Comparison of ENCODE assay signal across 13 mouse cellular contexts in the genomic region with DNA sequence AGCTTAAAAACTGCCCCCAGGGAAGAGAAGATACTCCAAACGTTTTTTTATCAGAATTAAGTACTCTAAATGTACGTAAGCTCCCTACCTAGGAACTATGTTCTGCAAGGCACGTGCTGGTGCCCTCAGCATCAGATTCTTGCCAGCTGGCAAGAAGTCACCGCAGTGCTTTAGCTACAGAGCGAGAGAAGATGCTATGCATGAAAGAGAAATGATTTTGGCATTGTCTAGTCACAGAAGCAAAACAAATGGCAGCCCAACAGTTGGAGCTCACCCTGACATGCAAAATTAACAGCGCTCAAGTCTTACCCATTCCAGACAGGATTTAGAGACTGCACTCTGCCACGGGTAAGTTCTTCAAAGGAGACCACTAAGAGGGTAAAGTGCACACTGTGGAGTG.
"Had no signal": no experiment of that assay in that cellular context is flagged by ENCODE, and none has a peak within 500 bp of the region (broad histone marks: within the 10 kb centered on the region; RNA-seq: fewer than 3 reads in every experiment).

No protein-coding gene starts in this region.

- H3K27ac ChIP-seq: kidney, embryonic 15.5 days; limb, embryonic 15.5 days; liver, embryonic 13.5 days; neural tube, embryonic 12.5 days had no signal

- H3K9ac ChIP-seq: kidney, embryonic 15.5 days; limb, embryonic 15.5 days; liver, embryonic 13.5 days; neural tube, embryonic 12.5 days had no signal

- H3K9me3 ChIP-seq: kidney, embryonic 15.5 days; limb, embryonic 15.5 days; liver, embryonic 13.5 days; neural tube, embryonic 12.5 days had no signal

- H3K36me3 ChIP-seq: kidney, embryonic 15.5 days; limb, embryonic 15.5 days; liver, embryonic 13.5 days; neural tube, embryonic 12.5 days had no signal

- H3K4me1 ChIP-seq: limb, embryonic 15.5 days; liver, embryonic 13.5 days; neural tube, embryonic 12.5 days had no signal

- H3K4me3 ChIP-seq: kidney, embryonic 15.5 days; limb, embryonic 15.5 days; liver, embryonic 13.5 days; neural tube, embryonic 12.5 days had no signal

- H3K27me3 ChIP-seq: kidney, embryonic 15.5 days; limb, embryonic 15.5 days; liver, embryonic 13.5 days; neural tube, embryonic 12.5 days had no signal

- H3K4me2 ChIP-seq: kidney, embryonic 15.5 days; limb, embryonic 15.5 days; liver, embryonic 13.5 days; neural tube, embryonic 12.5 days had no signal

- DNase-seq: kidney, adult 2 months; kidney, postnatal 14 days; liver, embryonic 13.5 days; lung, adult 18-20 months; lung, postnatal 36 days; midbrain, embryonic 14.5 days; retina, postnatal 1 day; right cerebral cortex, postnatal 4 days; spleen, adult 18-20 months; thymus, postnatal 36 days had no signal
